Mouse (Mus musculus): ENCODE data around the gene Nebl. TPM values are rescaled to one million over a fixed set of nuclear protein-coding genes. Genes with fewer than 3 reads are reported as not detected.

The Nebl gene
- polyA plus RNA-seq, 1 experiment from 2014 or later: 220 TPM

GRCm38 (mm10) chr2:17429028-17429427 is 302.2 kb downstream of the Nebl start:
- Histone ChIP-seq H3K4me2 (no peak overlapping the region), H3K9me3 (no peaks in the 10 kb centered on the region)
- 71% methylated on average over 4 of the region's 4 CpGs for WGBS

GRCm38 (mm10) chr2:17428156-17428555 is 303.1 kb downstream of the Nebl start:
- Histone ChIP-seq H3K4me2 (no peak overlapping the region), H3K27ac (replicated peaks) (no peak overlapping the region), H3K9me3 (no peaks in the 10 kb centered on the region), H3K9ac (no peak overlapping the region), H3K36me3 (peaks cover 52% of the 10 kb centered on the region), H3K4me3 (no peak overlapping the region), H3K4me1 (no peaks in the 10 kb centered on the region), H3K27me3 (replicated peaks) (no peaks in the 10 kb centered on the region)
- 83% methylated on average over 4 of the region's 4 CpGs for WGBS
- no peak for ATAC-seq (ENCODE audit: extremely low read depth, insufficient number of reproducible peaks, low FRiP score, low TSS enrichment)

More at GRCm38 (mm10) chr2:17429028-17429427, 302.2 kb downstream of the Nebl start:
- peaks cover 53% of the 10 kb centered on the region for H3K36me3 ChIP-seq
- H3K27me3 ChIP-seq (replicated peaks): no peaks in the 10 kb centered on the region
- no peaks in the 10 kb centered on the region for H3K4me1 ChIP-seq
- H3K27ac ChIP-seq (replicated peaks): no peak overlapping the region
- H3K9ac ChIP-seq: no peak overlapping the region
- no peak for ATAC-seq (ENCODE audit: extremely low read depth, insufficient number of reproducible peaks, low FRiP score, low TSS enrichment)
- H3K4me3 ChIP-seq: no peak overlapping the region

- Histone ChIP-seq H3K9ac (no peak overlapping the region), H3K4me2 (no peak overlapping the region), H3K36me3 (peaks cover 44% of the 10 kb centered on the region), H3K4me3 (no peak overlapping the region), H3K4me1 (no peaks in the 10 kb centered on the region), H3K9me3 (no peaks in the 10 kb centered on the region), H3K27ac (replicated peaks) (no peak overlapping the region), H3K27me3 (replicated peaks) (no peaks in the 10 kb centered on the region)
- 14% methylated on average over 1 of the region's 1 CpGs for WGBS
- ATAC-seq (ENCODE audit: extremely low read depth, insufficient number of reproducible peaks, low FRiP score, low TSS enrichment): no peak
These were observed 308.3 kb downstream of the Nebl start for GRCm38 (mm10) chr2:17422967-17423366.

GRCm38 (mm10) chr2:17415347-17415746 is 315.9 kb downstream of the Nebl start:
- Histone ChIP-seq H3K9me3 (no peaks in the 10 kb centered on the region), H3K4me1 (no peaks in the 10 kb centered on the region), H3K36me3 (peaks cover 62% of the 10 kb centered on the region), H3K4me2 (no peak overlapping the region), H3K9ac (no peak overlapping the region), H3K27me3 (replicated peaks) (no peaks in the 10 kb centered on the region), H3K27ac (replicated peaks) (no peak overlapping the region), H3K4me3 (no peak overlapping the region)
- WGBS: 31% methylated on average over 4 of the region's 4 CpGs
- no peak for ATAC-seq (ENCODE audit: extremely low read depth, insufficient number of reproducible peaks, low FRiP score, low TSS enrichment)

GRCm38 (mm10) chr2:17414324-17414723 is 316.9 kb downstream of the Nebl start:
- Histone ChIP-seq H3K4me2 (no peak overlapping the region), H3K9ac (no peak overlapping the region), H3K9me3 (no peaks in the 10 kb centered on the region), H3K27me3 (replicated peaks) (no peaks in the 10 kb centered on the region), H3K4me3 (no peak overlapping the region), H3K27ac (replicated peaks) (no peak overlapping the region), H3K4me1 (no peaks in the 10 kb centered on the region), H3K36me3 (peaks cover 64% of the 10 kb centered on the region)
- ATAC-seq (ENCODE audit: extremely low read depth, insufficient number of reproducible peaks, low FRiP score, low TSS enrichment): no peak
- WGBS: 78% methylated on average over 2 of the region's 2 CpGs

- 76% methylated on average over 8 of the region's 8 CpGs for WGBS
- peaks cover 67% of the 10 kb centered on the region for H3K36me3 ChIP-seq
- no peak overlapping the region for H3K27ac ChIP-seq (replicated peaks)
- no peak overlapping the region for H3K4me3 ChIP-seq
- H3K9ac ChIP-seq: no peak overlapping the region
- H3K4me1 ChIP-seq: no peaks in the 10 kb centered on the region
- ATAC-seq (ENCODE audit: extremely low read depth, insufficient number of reproducible peaks, low FRiP score, low TSS enrichment): no peak
- no peak overlapping the region for H3K4me2 ChIP-seq
- H3K9me3 ChIP-seq: no peaks in the 10 kb centered on the region
- no peaks in the 10 kb centered on the region for H3K27me3 ChIP-seq (replicated peaks)
These were observed 317.6 kb downstream of the Nebl start for GRCm38 (mm10) chr2:17413496-17414268.

GRCm38 (mm10) chr2:17409276-17409675 is 322.0 kb downstream of the Nebl start:
- H3K4me2 ChIP-seq: no peak overlapping the region
- no peak overlapping the region for H3K9ac ChIP-seq
- 80% methylated on average over 5 of the region's 5 CpGs for WGBS
- no peaks in the 10 kb centered on the region for H3K27me3 ChIP-seq (replicated peaks)
- H3K27ac ChIP-seq (replicated peaks): no peak overlapping the region
- peaks cover 52% of the 10 kb centered on the region for H3K36me3 ChIP-seq
- no peak overlapping the region for H3K4me3 ChIP-seq
- no peaks in the 10 kb centered on the region for H3K4me1 ChIP-seq
- ATAC-seq (ENCODE audit: extremely low read depth, insufficient number of reproducible peaks, low FRiP score, low TSS enrichment): no peak
- H3K9me3 ChIP-seq: no peaks in the 10 kb centered on the region

- H3K4me3 ChIP-seq: no peak overlapping the region
- H3K9me3 ChIP-seq: no peaks in the 10 kb centered on the region
- no peak overlapping the region for H3K27ac ChIP-seq (replicated peaks)
- H3K27me3 ChIP-seq (replicated peaks): no peaks in the 10 kb centered on the region
- ATAC-seq (ENCODE audit: extremely low read depth, insufficient number of reproducible peaks, low FRiP score, low TSS enrichment): no peak
- no peak overlapping the region for H3K4me2 ChIP-seq
- no peaks in the 10 kb centered on the region for H3K4me1 ChIP-seq
- 62% methylated on average over 4 of the region's 4 CpGs for WGBS
- H3K36me3 ChIP-seq: peaks cover 53% of the 10 kb centered on the region
- H3K9ac ChIP-seq: no peak overlapping the region
These were observed 325.2 kb downstream of the Nebl start for GRCm38 (mm10) chr2:17405899-17406531.

GRCm38 (mm10) chr2:17402511-17402910 is 328.8 kb downstream of the Nebl start:
- Histone ChIP-seq H3K9me3 (no peaks in the 10 kb centered on the region), H3K36me3 (peaks cover 41% of the 10 kb centered on the region), H3K4me2 (no peak overlapping the region), H3K27me3 (replicated peaks) (no peaks in the 10 kb centered on the region), H3K4me1 (no peaks in the 10 kb centered on the region), H3K9ac (no peak overlapping the region), H3K4me3 (no peak overlapping the region), H3K27ac (replicated peaks) (no peak overlapping the region)
- ATAC-seq (ENCODE audit: extremely low read depth, insufficient number of reproducible peaks, low FRiP score, low TSS enrichment): no peak
- WGBS: 63% methylated on average over 4 of the region's 4 CpGs

GRCm38 (mm10) chr2:17396235-17396634 is 335.0 kb downstream of the Nebl start:
- no peaks in the 10 kb centered on the region for H3K9me3 ChIP-seq
- no peaks in the 10 kb centered on the region for H3K27me3 ChIP-seq (replicated peaks)
- WGBS: 75% methylated on average over 5 of the region's 5 CpGs
- peaks cover 64% of the 10 kb centered on the region for H3K36me3 ChIP-seq
- no peak overlapping the region for H3K4me3 ChIP-seq
- no peak for ATAC-seq (ENCODE audit: extremely low read depth, insufficient number of reproducible peaks, low FRiP score, low TSS enrichment)
- no peak overlapping the region for H3K27ac ChIP-seq (replicated peaks)
- no peak overlapping the region for H3K9ac ChIP-seq
- no peaks in the 10 kb centered on the region for H3K4me1 ChIP-seq
- no peak overlapping the region for H3K4me2 ChIP-seq

GRCm38 (mm10) chr2:17391389-17391788 is 339.9 kb downstream of the Nebl start:
- WGBS: 72% methylated on average over 5 of the region's 5 CpGs
- no peaks in the 10 kb centered on the region for H3K9me3 ChIP-seq
- H3K4me1 ChIP-seq: no peaks in the 10 kb centered on the region
- H3K9ac ChIP-seq: no peak overlapping the region
- H3K4me3 ChIP-seq: no peak overlapping the region
- H3K27ac ChIP-seq (replicated peaks): no peak overlapping the region
- peaks cover 79% of the 10 kb centered on the region for H3K36me3 ChIP-seq
- H3K4me2 ChIP-seq: no peak overlapping the region
- no peak for ATAC-seq (ENCODE audit: extremely low read depth, insufficient number of reproducible peaks, low FRiP score, low TSS enrichment)
- H3K27me3 ChIP-seq (replicated peaks): no peaks in the 10 kb centered on the region

All from heart, embryonic 13.5 days (tissue).